Mouse (Mus musculus): ENCODE results near the gene Slc25a11. TPM values are rescaled to one million over a fixed set of nuclear protein-coding genes. Genes with fewer than 3 reads are reported as not detected.

The Slc25a11 gene
- total RNA-seq, 2 experiments from 2014 or later: 115 to 123 TPM

DNA sequence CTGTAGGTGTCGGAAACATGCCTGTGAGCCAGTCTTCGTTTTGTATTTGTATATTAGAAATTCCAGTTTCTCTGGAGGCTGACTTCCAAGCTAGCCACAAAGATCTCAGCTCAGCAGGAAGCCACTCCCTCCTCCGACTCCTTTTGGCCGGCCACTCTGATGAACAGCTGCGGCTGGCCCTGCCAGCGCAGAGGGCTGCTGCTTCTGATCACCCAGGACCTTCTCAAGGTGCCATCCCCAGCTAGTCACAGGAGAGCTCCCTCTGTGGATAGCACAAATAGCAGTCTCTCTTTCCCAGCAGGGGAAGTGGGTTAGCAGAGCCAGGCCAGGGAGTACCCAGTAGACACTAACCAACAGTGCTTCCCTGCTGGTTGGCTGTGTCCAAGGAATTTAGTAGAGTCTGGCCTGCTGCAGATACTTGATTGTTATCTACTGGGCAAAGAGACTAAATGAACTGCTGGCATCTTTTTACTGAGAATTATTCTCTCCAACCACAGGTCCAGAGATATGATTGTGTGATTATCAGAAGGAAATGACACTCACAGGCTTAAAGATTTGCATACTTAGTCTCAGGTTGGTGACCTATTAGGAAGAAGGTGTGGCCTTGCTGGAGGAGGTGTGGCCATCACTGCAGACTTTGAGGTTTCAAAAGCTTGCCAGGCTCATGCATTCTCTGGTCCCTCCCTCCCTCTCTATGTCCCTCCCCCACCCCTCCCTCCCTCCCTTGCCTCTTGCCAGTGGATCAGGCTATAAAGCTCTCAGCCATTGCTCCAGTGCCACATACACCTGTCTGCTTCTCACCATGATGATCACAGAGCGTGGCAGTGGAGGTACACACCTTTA is 25.1 kb downstream of the Slc25a11 start:
- Histone ChIP-seq H3K27ac (no peak overlapping the region), H3K4me3 (no peak overlapping the region)
- DNase-seq (ENCODE audit: low spot score in 2 of 2): no peak
- TF ChIP-seq CTCF (conservative IDR thresholded peaks at IDR 0.05): no peak

DNA sequence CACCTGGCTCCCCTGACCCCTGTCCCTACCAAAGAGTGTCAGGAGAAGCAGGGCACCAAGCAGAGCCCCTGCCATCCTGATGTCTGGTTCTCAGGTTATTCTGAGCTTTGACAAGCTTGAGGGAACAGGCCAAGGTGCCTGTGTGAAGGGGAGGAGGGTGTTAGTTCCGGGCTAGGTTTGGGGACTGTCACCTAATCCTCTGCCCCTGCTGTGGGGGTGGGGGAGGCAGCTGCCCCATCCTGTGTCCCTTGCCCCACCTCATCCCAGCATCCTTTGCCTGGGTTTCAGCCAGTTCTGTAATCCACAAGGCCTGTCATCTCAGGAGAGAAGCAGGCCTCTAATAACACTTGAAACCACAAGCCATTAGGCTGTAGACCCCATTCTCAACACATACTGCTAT is 28.2 kb downstream of the Slc25a11 start, which contains the start of gene Chrne:
Gene Chrne (minus strand): TSS at position 116 of the 400 bp plus-strand sequence.
- Histone ChIP-seq H3K27ac (no peak within 1 kb of the TSS), H3K4me3 (no peak within 1 kb of the TSS)
- no peak for DNase-seq (ENCODE audit: low spot score in 2 of 2)
- TF ChIP-seq CTCF (conservative IDR thresholded peaks at IDR 0.05): no peak

DNA sequence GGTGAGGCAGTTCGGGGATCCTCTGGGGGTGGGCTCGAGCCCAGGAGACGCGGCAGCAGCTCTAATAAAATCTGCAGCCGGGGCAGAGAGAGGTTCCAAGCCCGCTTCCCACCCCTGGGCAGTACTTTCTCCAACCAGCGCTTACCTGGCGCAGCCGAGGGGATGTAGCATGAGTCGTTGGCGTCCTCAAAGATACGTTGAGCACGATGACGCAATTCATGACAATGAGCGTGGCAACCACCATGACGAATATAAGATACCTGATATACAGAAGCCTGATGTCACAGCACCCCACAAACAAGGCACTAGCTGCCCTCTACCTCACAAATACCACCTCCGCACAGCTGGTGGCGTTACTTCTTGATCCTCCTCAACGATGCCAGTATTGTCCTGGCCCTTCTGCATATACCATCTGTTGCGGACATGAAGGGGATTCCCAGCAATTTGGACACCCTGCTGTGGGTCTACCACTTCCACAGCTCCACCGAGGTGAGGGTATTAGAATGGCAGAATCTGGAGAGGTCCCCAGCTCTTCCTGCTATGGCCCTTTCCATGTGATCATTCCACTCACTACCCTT is 31.7 kb downstream of the Slc25a11 start, which contains the start of gene 4930544D05Rik:
Gene 4930544D05Rik (plus strand): TSS at position 333 of the 578 bp plus-strand sequence.
- TF ChIP-seq CTCF (conservative IDR thresholded peaks at IDR 0.05): no peak
- no peak for DNase-seq (ENCODE audit: low spot score in 2 of 2)
- Histone ChIP-seq H3K27ac (peak within 1 kb of the TSS; percentile 18; the same call in 1 of the 2 replicates), H3K4me3 (peak within 1 kb of the TSS; percentile 31; the same call in 1 of the 2 replicates)

DNA sequence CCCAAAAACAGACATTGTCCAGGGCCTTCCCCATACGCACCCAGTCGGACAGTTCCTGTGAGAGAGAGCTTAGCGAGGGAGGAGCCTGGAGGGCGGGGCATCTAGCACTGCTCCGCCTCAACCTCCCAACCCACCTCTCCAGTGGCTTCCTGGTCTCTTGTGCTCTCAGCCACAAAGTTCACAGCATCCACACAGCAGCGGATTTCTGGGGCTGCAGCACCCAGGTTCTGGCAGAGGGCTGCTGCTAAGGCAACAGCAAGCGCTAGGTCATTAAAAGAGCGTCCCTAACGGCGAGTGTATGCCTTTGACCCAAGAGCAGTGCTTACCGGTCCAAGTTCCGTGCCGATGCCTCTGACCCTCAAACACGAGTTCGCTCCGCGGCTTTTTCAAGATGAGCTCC is 32.2 kb downstream of the Slc25a11 start:
- Histone ChIP-seq H3K4me3 (peak overlapping the region; percentile 31; the same call in 1 of the 2 replicates), H3K27ac (peak overlapping the region; percentile 18; the same call in 1 of the 2 replicates)
- TF ChIP-seq CTCF (conservative IDR thresholded peaks at IDR 0.05): peak; percentile 27; the same call in 1 of the 2 replicates

DNA sequence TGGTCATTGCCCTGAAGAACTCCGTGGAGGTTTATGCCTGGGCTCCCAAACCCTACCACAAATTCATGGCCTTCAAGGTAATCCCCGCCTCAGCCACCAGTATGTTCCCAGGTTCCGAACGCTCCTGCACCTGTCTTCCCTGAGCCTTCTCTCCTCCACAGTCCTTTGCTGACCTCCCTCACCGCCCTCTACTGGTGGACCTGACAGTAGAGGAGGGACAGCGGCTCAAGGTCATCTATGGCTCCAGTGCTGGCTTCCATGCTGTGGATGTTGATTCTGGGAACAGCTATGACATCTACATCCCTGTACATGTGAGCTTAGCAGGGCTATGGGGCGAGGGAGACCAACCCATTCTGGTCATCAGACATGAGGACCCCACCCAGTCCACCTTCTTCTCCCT is 34.8 kb downstream of the Slc25a11 start:
- peak; percentile 44 for TF ChIP-seq CTCF (conservative IDR thresholded peaks at IDR 0.05)

More for the DNA sequence above, 32.2 kb downstream of the Slc25a11 start:
- DNase-seq (ENCODE audit: low spot score in 2 of 2): peak in 1 of 2 experiments; percentile 37

DNA sequence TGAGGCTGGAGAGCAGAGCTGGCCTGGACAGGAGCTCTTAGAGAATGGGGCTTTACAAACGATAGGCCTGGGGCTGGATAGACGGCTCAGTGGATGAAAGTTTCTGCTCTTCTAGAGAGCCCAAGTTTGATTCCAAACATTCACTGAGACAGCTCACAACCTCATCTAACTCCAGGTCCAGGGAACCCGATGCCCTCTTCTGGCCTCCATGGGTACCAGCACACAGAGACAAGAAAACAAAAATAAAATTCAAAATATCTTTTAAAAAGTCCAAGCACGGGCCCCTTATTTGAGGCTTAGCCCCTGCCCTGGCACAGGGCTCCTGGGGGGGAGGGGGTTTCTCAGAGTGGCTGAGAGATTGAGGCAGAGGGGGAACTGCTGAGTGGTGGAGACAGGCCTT is 36.5 kb downstream of the Slc25a11 start:
- no peak overlapping the region for H3K27ac ChIP-seq
- DNase-seq (ENCODE audit: low spot score in 2 of 2): no peak
- H3K4me3 ChIP-seq: no peak overlapping the region
- peak; percentile 52 for TF ChIP-seq CTCF (conservative IDR thresholded peaks at IDR 0.05)

More for the DNA sequence above, 34.8 kb downstream of the Slc25a11 start:
- Histone ChIP-seq H3K27ac (no peak overlapping the region), H3K4me3 (no peak overlapping the region)
- no peak for DNase-seq (ENCODE audit: low spot score in 2 of 2)

DNA sequence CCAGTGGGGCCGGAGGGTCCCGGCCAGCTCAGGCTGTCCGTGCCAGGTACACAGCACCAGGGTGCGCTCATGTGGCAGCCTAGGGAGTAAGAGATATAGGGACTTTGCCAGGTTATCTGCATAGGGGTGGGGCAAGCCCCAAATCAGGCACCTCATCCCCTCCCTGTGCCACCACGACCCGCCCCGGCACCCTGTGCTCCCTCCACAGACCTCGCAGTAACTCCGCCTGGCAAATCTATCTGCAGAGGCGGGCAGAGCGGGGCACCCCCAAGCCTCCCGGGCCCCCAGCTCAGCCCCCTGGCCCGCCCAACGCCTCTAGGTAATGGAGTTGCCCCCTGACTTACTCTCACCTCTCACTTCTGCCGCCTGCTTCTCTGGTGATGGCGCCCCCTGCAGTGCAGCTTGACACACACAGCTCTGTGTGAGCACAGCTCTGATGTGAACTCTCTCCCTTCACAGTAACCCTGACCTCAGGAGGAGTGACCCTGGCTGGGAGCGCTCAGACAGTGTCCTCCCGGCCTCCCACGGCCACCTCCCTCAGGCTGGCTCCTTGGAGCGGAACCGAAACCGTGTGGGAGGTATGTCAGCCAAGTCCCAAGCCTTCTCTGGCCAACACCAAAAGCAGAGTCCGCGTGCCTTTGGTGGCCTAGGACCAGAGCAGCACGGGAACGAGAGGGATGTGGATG is 38.8 kb downstream of the Slc25a11 start:
- peak; percentile 66 for TF ChIP-seq CTCF (conservative IDR thresholded peaks at IDR 0.05)
- Histone ChIP-seq H3K27ac (no peak overlapping the region), H3K4me3 (no peak overlapping the region)
- no peak for DNase-seq (ENCODE audit: low spot score in 2 of 2)

DNA sequence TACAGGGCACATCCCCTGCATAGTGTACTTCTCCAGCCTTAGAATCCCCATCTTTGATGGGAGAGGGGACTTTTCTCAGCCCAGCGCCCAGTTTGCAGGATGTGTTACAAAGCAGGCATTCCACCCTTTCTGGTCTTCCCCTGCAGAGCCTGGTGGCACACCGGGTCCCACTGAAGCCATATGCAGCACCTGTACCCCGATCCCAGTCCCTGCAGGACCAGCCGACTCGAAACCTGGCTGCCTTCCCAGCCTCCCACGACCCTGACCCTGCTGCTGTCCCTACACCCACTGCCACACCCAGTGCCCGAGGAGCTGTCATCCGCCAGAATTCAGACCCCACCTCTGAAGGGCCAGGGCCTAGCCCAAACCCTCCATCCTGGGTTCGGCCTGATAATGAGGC is 39.7 kb downstream of the Slc25a11 start:
- Histone ChIP-seq H3K4me3 (no peak overlapping the region), H3K27ac (no peak overlapping the region)
- DNase-seq (ENCODE audit: low spot score in 2 of 2): no peak
- no peak for TF ChIP-seq CTCF (conservative IDR thresholded peaks at IDR 0.05)

DNA sequence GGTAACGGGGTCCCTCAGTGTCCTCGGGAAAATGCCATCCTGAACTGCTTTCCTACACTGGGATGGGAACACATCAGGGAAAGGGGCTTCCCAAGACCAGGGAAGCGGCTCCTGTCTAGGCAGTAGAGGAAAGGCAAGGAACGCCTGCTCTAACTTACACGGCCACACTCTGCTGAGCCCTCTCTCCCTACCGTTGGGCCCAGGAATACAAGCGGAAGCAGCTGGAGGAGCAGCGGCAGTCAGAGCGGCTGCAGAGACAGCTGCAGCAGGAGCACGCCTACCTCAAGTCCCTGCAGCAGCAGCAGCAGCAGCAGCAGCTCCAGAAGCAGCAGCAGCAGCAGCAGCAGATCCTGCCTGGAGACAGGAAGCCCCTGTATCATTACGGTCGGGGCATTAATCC is 40.6 kb downstream of the Slc25a11 start:
- Histone ChIP-seq H3K27ac (peak overlapping the region; percentile 18; the same call in 1 of the 2 replicates), H3K4me3 (no peak overlapping the region)
- no peak for TF ChIP-seq CTCF (conservative IDR thresholded peaks at IDR 0.05)
- DNase-seq (ENCODE audit: low spot score in 2 of 2): no peak

DNA sequence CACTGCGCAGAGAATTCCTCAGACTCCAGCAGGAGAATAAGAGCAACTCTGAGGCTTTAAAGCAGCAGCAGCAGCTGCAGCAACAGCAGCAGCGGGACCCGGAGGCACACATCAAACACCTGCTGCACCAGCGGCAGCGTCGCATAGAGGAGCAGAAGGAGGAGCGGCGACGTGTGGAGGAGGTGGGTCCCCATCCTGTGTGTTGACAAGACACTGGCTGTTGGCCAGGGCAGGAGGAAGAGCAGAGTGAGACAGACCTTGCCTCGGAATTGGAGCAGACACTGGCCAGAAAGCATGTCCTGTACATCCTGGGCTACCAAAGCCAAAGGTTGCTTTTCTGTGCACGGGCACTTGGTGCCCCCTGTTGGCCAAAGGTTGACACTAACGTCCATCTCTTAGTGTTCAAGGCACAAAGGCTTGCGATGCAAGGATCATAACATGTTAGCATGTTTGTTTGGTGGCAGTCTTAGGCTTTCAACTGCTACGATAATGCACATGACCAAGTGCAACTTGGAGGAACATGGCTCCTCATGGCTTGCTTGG is 42.2 kb downstream of the Slc25a11 start:
- peak; percentile 48 to 72 for DNase-seq (ENCODE audit: low spot score in 2 of 2)
- peak; percentile 95 for TF ChIP-seq CTCF (conservative IDR thresholded peaks at IDR 0.05)
- Histone ChIP-seq H3K4me3 (no peak overlapping the region), H3K27ac (peak overlapping the region; percentile 21; the same call in 1 of the 2 replicates)

DNA sequence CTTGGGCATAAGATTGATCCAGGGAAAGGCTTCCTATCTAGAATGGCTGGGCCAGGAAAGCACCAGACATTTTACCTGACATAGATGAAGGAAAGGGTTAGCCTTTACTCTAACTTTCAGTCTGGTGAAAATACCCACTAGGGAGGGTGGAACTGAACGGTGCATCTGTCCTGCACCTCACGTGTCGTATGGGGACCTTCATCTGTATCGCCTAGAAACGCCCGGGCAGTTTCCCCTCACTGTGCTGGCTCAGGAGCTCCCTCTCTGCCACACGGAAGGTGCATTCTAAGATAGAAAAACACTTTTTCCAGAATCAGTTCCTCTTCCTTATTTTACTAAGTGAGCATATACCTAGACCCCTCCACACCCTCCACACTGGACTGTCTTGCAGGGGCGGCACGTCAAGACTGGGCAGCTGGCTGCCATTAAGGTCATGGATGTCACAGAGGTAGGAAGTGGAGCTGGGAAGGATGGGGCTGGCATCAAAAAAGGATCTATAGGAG is 48.8 kb downstream of the Slc25a11 start:
- peak overlapping the region; percentile 84; the same call in 1 of the 2 replicates for H3K27ac ChIP-seq
- no peak overlapping the region for H3K4me3 ChIP-seq
- no peak for TF ChIP-seq CTCF (conservative IDR thresholded peaks at IDR 0.05)
- no peak for DNase-seq (ENCODE audit: low spot score in 2 of 2)

DNA sequence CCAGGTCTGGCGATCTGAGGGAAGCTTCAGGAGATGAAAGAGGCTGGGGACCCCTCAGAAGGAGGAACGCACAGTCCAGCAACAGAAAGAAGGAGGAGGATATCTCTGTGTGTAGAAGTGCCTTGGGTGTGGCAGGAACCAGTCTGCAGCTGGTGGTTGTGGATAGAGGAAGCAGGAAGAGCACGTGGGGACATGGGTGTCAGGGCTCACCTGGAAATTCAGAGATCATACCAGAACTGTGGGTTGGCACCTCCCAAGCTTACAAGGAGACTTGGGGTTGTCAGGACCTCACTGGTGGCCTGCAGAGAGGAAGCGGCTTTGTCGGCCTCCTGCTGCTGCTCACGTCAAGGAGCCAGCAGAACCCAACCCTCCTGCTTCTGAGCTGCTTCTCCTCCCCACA is 50.0 kb downstream of the Slc25a11 start:
- TF ChIP-seq CTCF (conservative IDR thresholded peaks at IDR 0.05): no peak
- no peak for DNase-seq (ENCODE audit: low spot score in 2 of 2)
- Histone ChIP-seq H3K27ac (peak overlapping the region; percentile 84), H3K4me3 (no peak overlapping the region)
